Mouse (Mus musculus): ENCODE data around the gene Nos1ap.

The Nos1ap gene

GRCm38 (mm10) chr1:170501970-170502369, 87.7 kb downstream of the Nos1ap start:
- no peak for DNase-seq (ENCODE audit: low spot score)

GRCm38 (mm10) chr1:170501556-170501955, 88.1 kb downstream of the Nos1ap start:
- DNase-seq (ENCODE audit: low spot score) = no peak

- DNase-seq (ENCODE audit: low spot score) = no peak
Observed at GRCm38 (mm10) chr1:170499891-170500290, 89.8 kb downstream of the Nos1ap start.

- no peak for DNase-seq (ENCODE audit: low spot score)
Observed at GRCm38 (mm10) chr1:170499466-170499865, 90.2 kb downstream of the Nos1ap start.

GRCm38 (mm10) chr1:170498645-170499044, 91.0 kb downstream of the Nos1ap start:
- no peak for DNase-seq (ENCODE audit: low spot score)

- DNase-seq (ENCODE audit: low spot score) = no peak
Observed at GRCm38 (mm10) chr1:170496221-170496620, 93.4 kb downstream of the Nos1ap start.

GRCm38 (mm10) chr1:170495538-170496183, 94.0 kb downstream of the Nos1ap start:
- no peak for DNase-seq (ENCODE audit: low spot score)

- DNase-seq (ENCODE audit: low spot score) = no peak
Observed at GRCm38 (mm10) chr1:170492527-170492926, 97.1 kb downstream of the Nos1ap start.

GRCm38 (mm10) chr1:170492027-170492426, 97.6 kb downstream of the Nos1ap start:
- DNase-seq (ENCODE audit: low spot score) = no peak

- no peak for DNase-seq (ENCODE audit: low spot score)
Observed at GRCm38 (mm10) chr1:170489936-170490335, 99.7 kb downstream of the Nos1ap start.

- DNase-seq (ENCODE audit: low spot score) = no peak
Observed at GRCm38 (mm10) chr1:170489450-170489849, 100.2 kb downstream of the Nos1ap start.

GRCm38 (mm10) chr1:170485119-170485518, 104.5 kb downstream of the Nos1ap start:
- DNase-seq (ENCODE audit: low spot score) = no peak

- no peak for DNase-seq (ENCODE audit: low spot score)
Observed at GRCm38 (mm10) chr1:170482236-170482905, 107.3 kb downstream of the Nos1ap start.

- no peak for DNase-seq (ENCODE audit: low spot score)
Observed at GRCm38 (mm10) chr1:170481093-170481492, 108.6 kb downstream of the Nos1ap start.

- DNase-seq (ENCODE audit: low spot score) = no peak
Observed at GRCm38 (mm10) chr1:170479458-170479798, 110.2 kb downstream of the Nos1ap start.

- no peak for DNase-seq (ENCODE audit: low spot score)
Observed at GRCm38 (mm10) chr1:170478791-170479457, 110.7 kb downstream of the Nos1ap start.

GRCm38 (mm10) chr1:170477636-170478600, 111.7 kb downstream of the Nos1ap start:
- no peak for DNase-seq (ENCODE audit: low spot score)

- DNase-seq (ENCODE audit: low spot score) = no peak
Observed at GRCm38 (mm10) chr1:170473460-170473859, 116.2 kb downstream of the Nos1ap start.

- DNase-seq (ENCODE audit: low spot score) = no peak
Observed at GRCm38 (mm10) chr1:170472861-170473260, 116.8 kb downstream of the Nos1ap start.

GRCm38 (mm10) chr1:170466099-170467009, 123.3 kb downstream of the Nos1ap start:
- no peak for DNase-seq (ENCODE audit: low spot score)

GRCm38 (mm10) chr1:170462140-170462539, 127.5 kb downstream of the Nos1ap start:
- DNase-seq (ENCODE audit: low spot score) = no peak

All from adipocyte (in vitro differentiated cells).